22 mouse cellular contexts compared by ENCODE assay signal in genomic region chr3:133462059-133462458, GRCm38 (mm10).
DNase-seq lines count a peak whose midpoint lies in the region; ATAC-seq and TF ChIP-seq lines count a peak whose summit lies in the region.
"Had no signal": no experiment of that assay in that cellular context is flagged by ENCODE, and none has a peak within 500 bp of the region (broad histone marks: within the 10 kb centered on the region; RNA-seq: fewer than 3 reads in every experiment).

No protein-coding gene starts in this region.

- in situ Hi-C loops in CH12.LX (cut with MboI; ENCODE audit: low pct_ligation_motif_present, low pct_unique_long_range_greater_than_20kb, low sequenced_read_pairs) = no loop called here

- no peaks in the 10 kb centered on the region for H3K27me3 ChIP-seq in forebrain, embryonic 14.5 days (replicated peaks; ENCODE audit: control insufficient read depth, insufficient read depth, low read length)
- no peaks in the 10 kb centered on the region for H3K27me3 ChIP-seq in forebrain, embryonic 11.5 days (ENCODE audit: control insufficient read depth, insufficient read depth, low read length)
- H3K27me3 ChIP-seq in CH12.LX (replicated peaks) = no peaks in the 10 kb centered on the region
- H3K27me3 ChIP-seq: embryonic facial prominence, embryonic 15.5 days; hindbrain, embryonic 12.5 days had no signal

- H3K4me2 ChIP-seq in forebrain, embryonic 14.5 days (ENCODE audit: low read length) = no peak overlapping the region
- no peak overlapping the region for H3K4me2 ChIP-seq in forebrain, embryonic 11.5 days (ENCODE audit: low read depth, low read length, severe bottlenecking)
- H3K4me2 ChIP-seq in CH12.LX (ENCODE audit: insufficient read depth, low read depth, poor library complexity, severe bottlenecking) = no peak overlapping the region
- H3K4me2 ChIP-seq: embryonic facial prominence, embryonic 15.5 days; hindbrain, embryonic 12.5 days had no signal

- no peaks in the 10 kb centered on the region for H3K4me1 ChIP-seq in forebrain, embryonic 14.5 days (ENCODE audit: control insufficient read depth, insufficient read depth, low read length)
- no peaks in the 10 kb centered on the region for H3K4me1 ChIP-seq in forebrain, embryonic 11.5 days (replicated peaks; ENCODE audit: control insufficient read depth, insufficient read depth, low read length)
- peaks cover under 1 to 3% of the 10 kb centered on the region in 2 experiments; a peak in 2 of 4 replicates for H3K4me1 ChIP-seq in CH12.LX (ENCODE audit: control insufficient read depth in 1 of 2, insufficient read depth in 2 of 2)
- H3K4me1 ChIP-seq: embryonic facial prominence, embryonic 15.5 days; forebrain, embryonic 10.5 days; heart, embryonic 10.5 days; hindbrain, embryonic 12.5 days had no signal

- no peak overlapping the region for H3K4me3 ChIP-seq in forebrain, embryonic 14.5 days (ENCODE audit: low read depth, low read length)
- H3K4me3 ChIP-seq in forebrain, embryonic 11.5 days (ENCODE audit: low read depth, low read length) = no peak overlapping the region
- H3K4me3 ChIP-seq in CH12.LX (replicated peaks in 1 of 3; ENCODE audit: low read depth in 2 of 3, low read length in 2 of 3, poor library complexity in 1 of 3) = no peak overlapping the region
- H3K4me3 ChIP-seq: embryonic facial prominence, embryonic 15.5 days; erythroblast, embryonic 14.5 days; forebrain, embryonic 10.5 days; heart, embryonic 10.5 days; hindbrain, embryonic 12.5 days had no signal

- no peaks in the 10 kb centered on the region for H3K79me2 ChIP-seq in CH12.LX (replicated peaks; ENCODE audit: control insufficient read depth, extremely low read depth, insufficient read depth, poor library complexity, severe bottlenecking)

- no peak for TF ChIP-seq RAD21 in CH12.LX (IDR thresholded peaks at IDR 0.05; ENCODE audit: low read depth, low read length)

- 71% methylated on average over 3 of the region's 3 CpGs for WGBS in forebrain, embryonic 14.5 days
- WGBS in forebrain, embryonic 11.5 days = 77% methylated on average over 3 of the region's 3 CpGs

- dilution Hi-C loops in CH12.LX (cut with MboI; ENCODE audit: extremely low pct_ligation_motif_present, extremely low pct_unique_long_range_greater_than_20kb, low sequenced_read_pairs) = no loop called here

- no peak overlapping the region for H3K27ac ChIP-seq in forebrain, embryonic 14.5 days (ENCODE audit: low read depth, low read length)
- H3K27ac ChIP-seq in forebrain, embryonic 11.5 days (ENCODE audit: low read depth, low read length) = no peak overlapping the region
- H3K27ac ChIP-seq in CH12.LX (ENCODE audit: insufficient read depth, low read depth) = no peak overlapping the region
- H3K27ac ChIP-seq: embryonic facial prominence, embryonic 15.5 days; forebrain, embryonic 10.5 days; heart, embryonic 10.5 days; hindbrain, embryonic 12.5 days had no signal

- no peak for TF ChIP-seq POLR2A in CH12.LX (IDR thresholded peaks at IDR 0.05; ENCODE audit: low read depth, low read length)

- peaks cover 33% of the 10 kb centered on the region for H3K36me3 ChIP-seq in forebrain, embryonic 14.5 days (ENCODE audit: control insufficient read depth, insufficient read depth, low read length)
- H3K36me3 ChIP-seq in forebrain, embryonic 11.5 days (ENCODE audit: control insufficient read depth, insufficient read depth, low read length) = peaks cover under 1% of the 10 kb centered on the region; the same call in 1 of the 2 replicates
- H3K36me3 ChIP-seq in CH12.LX (replicated peaks in 1 of 2; ENCODE audit: control insufficient read depth in 1 of 2, insufficient read depth in 1 of 2, low read length in 1 of 2) = peaks cover 42 to 60% of the 10 kb centered on the region in 2 experiments

- H3K9me3 ChIP-seq in forebrain, embryonic 14.5 days (replicated peaks; ENCODE audit: control insufficient read depth, low read length) = no peaks in the 10 kb centered on the region
- H3K9me3 ChIP-seq in forebrain, embryonic 11.5 days (ENCODE audit: control insufficient read depth, low read length) = no peaks in the 10 kb centered on the region
- no peaks in the 10 kb centered on the region for H3K9me3 ChIP-seq in CH12.LX (replicated peaks; ENCODE audit: low read length)
- H3K9me3 ChIP-seq: embryonic facial prominence, embryonic 15.5 days; forebrain, embryonic 10.5 days; heart, embryonic 10.5 days; hindbrain, embryonic 12.5 days had no signal

- no peak for TF ChIP-seq EP300 in CH12.LX (IDR thresholded peaks at IDR 0.05; ENCODE audit: low read length)

- ATAC-seq in forebrain, embryonic 14.5 days = 0 out of 2 replicates have a peak, but pooled peaks have one; percentile 20
- ATAC-seq in forebrain, embryonic 11.5 days (replicated peaks; ENCODE audit: low FRiP score) = no peak
- ATAC-seq: forebrain, embryonic 16.5 days; hindbrain, embryonic 16.5 days; inflammation-experienced regulatory T-cells, adult 6 months; intestine, postnatal 0 days had no signal

- no peak overlapping the region for H3K9ac ChIP-seq in forebrain, embryonic 14.5 days (ENCODE audit: low read length)
- H3K9ac ChIP-seq in forebrain, embryonic 11.5 days (ENCODE audit: low read length) = no peak overlapping the region
- H3K9ac ChIP-seq in CH12.LX (ENCODE audit: insufficient read depth, low read depth) = no peak overlapping the region
- H3K9ac ChIP-seq: embryonic facial prominence, embryonic 15.5 days; hindbrain, embryonic 12.5 days had no signal

- no peak for TF ChIP-seq CTCF in CH12.LX (conservative IDR thresholded peaks at IDR 0.05 in 1 of 2, IDR thresholded peaks at IDR 0.05 in 1 of 2; ENCODE audit: low read depth in 2 of 2, low read length in 2 of 2)

- no peak for DNase-seq in forebrain, embryonic 14.5 days (ENCODE audit: low spot score)
- no peak for DNase-seq in forebrain, embryonic 11.5 days (ENCODE audit: low spot score)
- DNase-seq in CH12.LX (ENCODE audit: extremely low read depth) (no peak), ZHBTc4 (ENCODE audit: low read depth, low spot score) (peak; percentile 32), adipocyte (ENCODE audit: low spot score) (no peak)
- peak; percentile 7 for DNase-seq in mesoderm, embryonic 11.5 days (ENCODE audit: low read depth, low spot score)
- DNase-seq: adrenal gland, postnatal 14 days; cerebellum, adult 2 months; cerebellum, postnatal 14 days; gastrocnemius, postnatal 10 days; heart, adult 18-20 months; heart, postnatal 10 days; heart, postnatal 4 days had no signal

TF ChIP-seq in CH12.LX, 34 proteins besides CTCF, POLR2A, EP300 and RAD21:
- no peak for TF ChIP-seq IRF4 (IDR thresholded peaks at IDR 0.05; ENCODE audit: low read depth, low read length)
- peak; percentile 61 for TF ChIP-seq POLR2AphosphoS2 (IDR thresholded peaks at IDR 0.05; ENCODE audit: low read depth, low read length)

Comparison
In these comparisons a context has a peak if more than half of its experiments do, and no peak if none do; other contexts are left out.
1. DNase-seq: peak in ZHBTc4 (single experiment) and mesoderm, embryonic 11.5 days (single experiment); none in forebrain, embryonic 14.5 days (single experiment), forebrain, embryonic 11.5 days (single experiment), CH12.LX (single experiment) and adipocyte (single experiment).